Mouse (Mus musculus) left cerebral cortex, adult 8-10 months (tissue): Measurements from ENCODE around the gene Sctr. TPM values are rescaled to one million over a fixed set of nuclear protein-coding genes. Genes with fewer than 3 reads are reported as not detected.

ENCODE experiments used
- DNase-seq, 2 experiments: peaks; one replicate each; pipeline ENCODE4 v3.0.0; 2022; ENCODE audit warnings: low spot score in 2 of 2
- total RNA-seq, 4 experiments: library from RNA; stranded (reverse); gene quantifications; 2 replicates each; pipeline ENCODE4 v1.2.4; 2022

Gene Sctr
- total RNA-seq, 4 experiments from 2014 or later: 0.52 to 0.63 TPM; not detected in 2

DNA sequence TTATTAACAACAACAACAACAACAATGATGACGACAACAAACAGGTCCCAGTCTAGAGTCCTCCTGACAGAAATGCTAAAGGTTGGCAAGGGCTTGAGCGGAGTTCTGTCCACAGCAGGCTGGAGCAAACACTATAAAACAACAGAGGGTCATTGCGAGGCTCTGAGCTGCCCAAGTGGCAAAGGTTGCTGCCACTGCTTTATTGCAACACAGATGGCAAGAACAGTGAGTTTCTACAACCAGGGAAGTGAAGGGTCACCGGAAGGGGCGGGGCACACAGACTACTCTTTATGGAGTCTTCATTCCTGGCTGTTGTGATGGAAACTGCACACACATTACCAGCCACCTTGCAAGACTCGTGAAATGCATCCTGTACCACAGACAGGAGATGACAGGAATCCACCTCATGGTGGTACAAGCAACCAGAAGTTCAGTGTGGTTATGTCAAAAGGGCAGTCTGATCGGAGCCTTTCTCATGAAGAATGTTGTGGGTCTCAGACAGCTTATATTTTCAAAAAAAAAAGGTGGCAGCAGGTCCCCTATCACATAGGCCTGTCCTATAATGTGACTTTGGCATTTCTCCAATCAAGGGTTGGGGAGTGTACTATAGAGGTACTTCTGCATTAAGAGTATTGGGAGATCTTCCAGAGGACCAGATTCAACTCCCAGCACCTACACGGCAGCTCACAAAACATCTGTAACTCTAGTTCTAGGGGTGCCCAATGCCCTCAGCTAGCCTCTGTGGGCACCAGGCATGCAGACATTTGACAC is 93.9 kb downstream of the Sctr start:
- DNase-seq: no peak

- DNase-seq: no peak
Observed at GRCm38 (mm10) chr1:120101227-120101609, 94.5 kb downstream of the Sctr start.

- no peak for DNase-seq
Observed at GRCm38 (mm10) chr1:120105556-120105959, 98.9 kb downstream of the Sctr start.

DNA sequence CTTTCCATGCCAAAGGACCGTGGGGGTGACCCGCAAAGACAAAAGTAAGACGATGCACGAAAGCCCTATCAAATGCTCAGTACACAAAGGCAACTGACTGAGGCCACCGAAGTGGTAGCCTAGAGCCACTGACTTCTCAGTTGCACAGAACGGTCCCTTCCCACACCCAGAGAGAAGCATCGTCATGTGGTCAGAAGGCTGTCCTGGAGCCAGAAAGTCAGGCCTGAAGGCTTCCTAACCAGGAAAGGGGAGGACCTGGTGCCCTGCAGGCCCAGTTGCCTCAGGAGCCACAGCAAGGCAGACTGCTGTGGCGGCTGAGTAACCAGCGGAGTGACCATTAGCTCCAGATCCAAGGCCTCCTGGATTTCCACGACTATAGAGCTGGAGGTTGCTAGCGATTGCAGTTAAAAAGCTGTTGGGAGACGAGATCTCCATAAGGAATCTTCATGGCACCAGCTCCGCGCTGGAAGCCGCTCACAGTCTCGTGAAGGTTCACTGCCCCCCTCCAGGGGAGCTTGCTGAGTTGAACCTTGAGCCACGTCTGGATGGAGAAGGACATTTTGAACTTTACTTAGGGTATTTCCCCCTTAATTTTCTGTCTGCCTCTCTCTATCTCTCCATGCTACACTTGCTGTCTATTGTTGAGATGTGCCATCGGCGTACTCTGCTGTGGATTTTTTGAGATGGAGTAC is 103.2 kb downstream of the Sctr start:
- DNase-seq: no peak

DNA sequence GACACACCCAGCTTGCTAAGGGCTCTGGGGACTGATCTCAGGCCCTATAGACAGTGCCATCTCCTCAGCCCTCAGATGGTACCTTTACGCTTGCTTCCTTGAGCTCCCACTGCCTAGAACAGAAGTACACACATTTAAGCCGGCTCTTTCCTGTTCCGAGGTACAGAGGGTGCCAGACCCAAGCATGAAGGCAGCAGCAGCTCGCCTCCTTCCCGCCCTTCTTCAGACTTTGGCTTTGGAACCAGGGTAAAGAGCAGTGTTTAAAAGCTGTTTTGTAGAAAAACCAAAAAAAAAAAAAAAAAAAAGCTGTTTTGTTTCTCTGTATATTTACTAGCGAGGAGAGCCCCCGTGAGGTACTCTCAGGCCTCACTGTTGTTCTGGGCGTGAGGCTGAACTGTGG is 105.1 kb downstream of the Sctr start:
- DNase-seq: no peak

DNA sequence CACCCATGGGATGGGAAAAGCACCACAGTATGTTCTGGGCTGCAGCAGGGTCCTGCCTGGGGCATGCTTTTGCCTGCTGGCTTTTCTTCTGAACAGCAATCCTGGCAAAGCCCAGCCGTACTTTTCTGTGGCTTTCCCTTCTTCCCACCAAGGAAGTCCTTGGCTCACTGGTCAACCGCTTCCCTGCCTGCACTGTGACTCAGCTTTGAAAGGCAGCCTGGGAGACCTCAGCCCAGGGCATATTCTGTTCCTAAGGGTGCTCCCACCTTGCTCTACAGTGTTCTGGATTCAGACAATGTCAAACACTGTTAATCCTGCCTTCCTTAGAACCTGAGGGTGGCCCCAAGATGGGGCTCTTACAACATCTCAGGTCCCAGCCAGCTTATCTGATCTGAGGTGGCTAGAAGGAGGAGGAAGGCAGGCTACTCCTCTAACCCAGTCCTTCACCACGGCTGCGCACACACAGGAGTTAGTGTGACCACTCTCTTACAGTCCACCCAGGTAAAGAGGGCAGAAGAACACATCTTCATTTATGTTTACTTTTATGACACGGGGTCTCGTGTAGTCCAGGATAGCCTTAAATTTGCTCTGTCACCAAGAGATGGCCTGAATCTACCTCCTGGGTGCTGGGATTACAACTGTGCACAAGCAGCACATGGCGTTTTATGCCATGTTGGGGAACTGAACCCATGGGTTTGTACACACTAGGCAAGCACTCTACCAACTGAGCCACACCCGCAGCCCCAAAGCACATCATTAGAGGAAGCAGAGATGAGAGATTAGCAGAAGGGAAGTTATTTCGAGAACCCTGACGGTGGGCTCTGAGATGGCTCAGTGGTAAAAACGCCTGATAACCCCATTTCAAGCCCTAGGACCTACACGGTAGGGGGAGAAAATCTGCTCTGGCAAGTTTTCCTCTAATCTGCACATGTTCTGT is 105.8 kb downstream of the Sctr start:
- DNase-seq: no peak

Other genes starting within 250 kb of the Sctr start
- gene Ptpn4, start 169.3 kb upstream of the Sctr start, total RNA-seq: 100 to 1,000 TPM in 1 of 4 experiments, 10 to 100 TPM in 3; 71.1 to 106 (median 82.6) TPM
- 1 to 10 TPM; 7.0 to 9.3 (median 7.8) TPM for gene Tmem177, start 93.7 kb upstream of the Sctr start, total RNA-seq
- under 1 TPM; 0.33 to 0.63 (median 0.53) TPM for gene Cfap221, start 9.7 kb upstream of the Sctr start, total RNA-seq
- 1 to 10 TPM; 1.3 to 2.6 (median 2.2) TPM for gene Tmem37, start 67.2 kb downstream of the Sctr start, total RNA-seq
- 100 to 1,000 TPM; 223 to 389 (median 294) TPM for gene Dbi, start 114.2 kb downstream of the Sctr start, total RNA-seq
- 1 to 10 TPM; 4.8 to 7.3 (median 6.0) TPM for gene 3110009E18Rik, start 114.3 kb downstream of the Sctr start, total RNA-seq